Mouse (Mus musculus) embryonic fibroblast, embryonic 13.5 days (primary cell): ENCODE measurements around the gene Prss46.

Source experiments
- CTCF ChIP-seq: IDR thresholded peaks from 2 replicates; pipeline ENCODE4 v1.5.1; 2011; ENCODE audit warnings: mild to moderate bottlenecking, control low read depth, low read length, moderate library complexity, borderline replicate concordance; ENCODE audit not compliant: insufficient read depth
- POLR2A ChIP-seq: IDR thresholded peaks from 2 replicates; pipeline ENCODE4 v1.6.1; 2011; ENCODE audit warnings: low read depth, mild to moderate bottlenecking, control low read depth, low read length, moderate library complexity

DNA sequence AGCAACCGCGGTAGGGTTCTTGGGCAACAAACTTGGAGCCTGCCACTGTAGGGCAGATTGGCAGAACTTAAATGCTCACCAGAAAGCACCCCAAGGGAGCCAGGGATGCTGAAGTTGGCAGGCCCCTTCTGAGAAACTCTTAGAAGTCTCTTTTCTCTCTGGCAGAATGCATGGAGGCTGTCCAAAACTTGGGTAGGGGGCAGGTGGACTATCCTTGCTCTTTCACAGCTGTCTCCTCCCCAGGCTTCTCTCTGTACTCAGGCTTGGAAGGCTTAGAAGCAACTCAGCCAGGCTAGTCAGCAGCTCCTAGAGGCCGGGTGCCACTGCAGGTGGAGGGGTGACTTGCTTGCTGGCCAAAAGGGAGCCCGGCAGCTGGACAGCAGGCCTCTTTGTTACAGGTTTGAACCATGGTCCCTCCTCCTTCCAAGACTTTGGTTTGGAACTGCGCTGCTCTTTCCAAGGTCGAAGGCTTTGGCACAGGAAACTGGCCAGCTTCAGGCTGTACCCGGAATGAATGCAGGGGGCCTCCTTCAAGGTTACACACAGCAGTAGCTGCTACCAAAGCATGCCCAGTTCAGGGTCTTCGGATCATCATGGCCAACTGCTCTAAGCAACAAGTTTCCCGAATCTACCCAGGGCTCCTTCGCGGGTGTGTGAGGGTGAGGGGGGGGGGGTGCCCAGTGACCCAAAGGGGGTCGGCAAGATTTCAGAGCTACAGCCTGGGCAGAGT, 35.0 kb downstream of the Prss46 start, which contains the start of gene Als2cl:
- TF ChIP-seq CTCF: no peak
- TF ChIP-seq POLR2A: no peak
